Mouse (Mus musculus) erythroblast, embryonic 14.5 days (primary cell): Measurements from ENCODE around the gene Gm44579.

ENCODE experiments used
- GATA1 ChIP-seq: IDR thresholded peaks from 2 replicates; pipeline ENCODE4 v1.6.1; 2012; ENCODE audit warnings: low read length, inconsistent platforms, mixed read lengths
- TAL1 ChIP-seq: IDR thresholded peaks from 3 replicates; pipeline ENCODE4 v1.6.1; 2012; ENCODE audit warnings: low read length, inconsistent platforms, mixed read lengths

- TF ChIP-seq GATA1 (no peak), TAL1 (no peak)
Observed at GRCm38 (mm10) chr15:98170365-98170764, 50.4 kb downstream of the Gm44579 start.
